Mouse (Mus musculus) mouse trophoblast stem cell (cell line): ENCODE measurements around the gene Plekhs1.
"Not testable (repeated sequence)": the region's sequence is repeated elsewhere in the genome, so short reads cannot be mapped to it uniquely, and the experiment has no call there.

Experiments
- in situ Hi-C, 2 experiments: fragments of 300-500 bp; cut with MseI, MboI; formaldehyde crosslinking; loops; 2 replicates in 1 of 2; 3 replicates in 1 of 2; pipeline ENCODE4 v1.15.1; 2025

Gene Plekhs1

DNA sequence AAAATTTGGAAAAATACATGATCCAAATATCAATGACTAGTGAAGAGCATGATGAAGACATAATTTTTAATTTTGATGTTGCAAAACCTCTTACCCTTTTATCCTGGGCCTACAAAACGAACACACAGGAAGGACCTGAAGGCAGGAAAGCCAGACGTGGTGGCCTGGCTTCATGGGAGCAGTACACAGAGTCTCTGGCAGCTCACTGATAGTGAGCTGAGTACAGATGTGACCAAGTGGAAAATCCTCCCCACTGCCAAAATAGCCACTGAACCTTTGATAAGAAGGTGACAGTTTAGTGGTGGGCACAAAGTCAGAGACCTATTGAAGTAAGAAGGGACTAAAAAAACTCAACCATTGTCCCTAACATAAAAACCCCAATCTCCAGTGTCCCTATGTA, 52.1 kb downstream of the Plekhs1 start:
- in situ Hi-C loops, result not testable (repeated sequence)

DNA sequence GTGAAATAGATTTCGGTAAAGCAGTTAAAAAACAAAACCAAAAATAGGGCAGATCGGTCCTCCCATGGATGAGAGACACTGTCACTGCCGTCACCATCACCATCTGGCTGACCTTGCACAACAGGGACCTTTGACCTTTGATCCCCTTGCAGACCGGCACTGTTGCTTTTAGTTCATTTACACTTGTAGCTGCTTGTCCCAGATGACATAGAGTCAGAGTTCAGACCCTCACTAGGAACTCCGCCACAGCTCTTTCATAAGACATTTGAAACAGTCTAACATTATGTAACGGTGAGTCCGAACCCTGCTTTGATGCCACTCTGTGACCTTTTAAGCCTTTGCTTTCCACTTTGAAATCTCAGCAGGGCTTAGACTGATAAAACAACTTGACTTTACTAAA, 58.0 kb downstream of the Plekhs1 start:
- in situ Hi-C loops, result not testable (repeated sequence)

DNA sequence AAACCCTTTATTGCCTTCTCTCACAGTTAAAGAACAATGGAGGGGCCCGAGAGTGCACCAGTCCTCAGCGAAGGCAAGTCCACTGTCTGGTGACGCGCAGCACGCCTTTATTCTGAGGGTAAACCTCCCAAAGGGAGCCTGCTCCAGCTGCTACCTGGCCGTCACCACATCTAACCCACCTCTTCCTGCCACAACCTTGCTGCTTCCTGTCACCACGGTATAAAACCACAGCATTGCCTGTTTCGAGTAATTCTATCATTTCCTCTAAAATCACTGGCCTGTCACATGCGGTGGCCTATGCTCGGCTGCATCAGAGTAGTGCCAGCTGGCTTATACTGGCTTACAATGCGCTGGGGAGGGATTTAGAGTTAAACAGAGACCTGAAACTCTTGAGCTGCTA, 69.1 kb downstream of the Plekhs1 start:
- in situ Hi-C loops, result not testable (repeated sequence)

DNA sequence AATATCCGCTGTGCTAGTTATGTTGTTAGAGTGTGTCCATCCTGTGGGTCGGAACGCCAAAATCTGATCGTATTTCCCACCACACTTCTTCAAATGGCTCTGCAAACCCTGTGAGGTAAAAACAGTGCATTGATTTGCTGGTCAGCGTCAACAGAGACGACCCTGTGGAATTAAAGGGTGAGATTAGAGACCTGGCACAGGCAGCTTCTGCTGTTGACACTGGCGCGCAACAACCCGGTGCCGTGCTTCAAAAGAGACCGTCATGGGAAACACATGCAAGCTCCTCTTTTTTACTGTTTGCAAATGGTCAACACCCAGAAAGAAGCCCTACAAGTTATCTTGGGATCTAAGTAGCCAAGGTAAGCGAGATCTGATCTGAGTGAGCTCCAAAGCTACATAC, 69.8 kb downstream of the Plekhs1 start:
- in situ Hi-C loops, result no loop called here

DNA sequence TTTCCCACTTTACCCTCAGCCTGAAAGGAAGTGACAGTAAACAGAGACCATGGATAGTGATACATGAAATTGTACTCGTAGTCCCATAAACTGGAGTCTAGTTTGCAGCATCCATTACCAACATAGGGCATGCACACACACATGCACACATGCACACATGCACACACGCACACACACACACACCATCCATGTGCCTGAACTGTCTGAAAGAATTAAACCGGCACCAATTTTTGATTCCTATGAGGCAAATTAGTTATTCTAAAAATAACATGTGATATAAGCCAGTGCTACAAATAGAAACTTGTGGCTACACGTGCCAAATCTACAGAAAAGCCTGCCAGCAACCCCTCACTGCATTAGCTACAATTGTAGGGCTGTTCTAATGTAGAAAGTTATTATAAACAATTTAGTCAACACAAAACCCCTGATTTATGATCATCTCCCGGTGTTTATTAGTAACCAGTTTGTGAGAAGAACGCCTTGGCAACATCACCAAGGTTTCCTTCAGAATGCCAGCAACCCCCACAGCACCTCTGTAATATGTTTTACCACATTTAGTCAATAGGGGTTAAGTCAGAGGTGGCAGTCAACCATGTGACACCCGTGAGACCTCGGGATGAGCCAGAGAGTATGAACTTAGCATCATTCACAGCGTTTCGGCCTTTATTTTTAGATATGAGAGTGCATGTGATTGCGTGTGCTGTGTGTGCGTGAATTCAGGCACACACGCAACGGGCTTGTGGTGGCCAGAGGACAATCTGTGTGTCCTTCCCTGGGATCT, 72.0 kb downstream of the Plekhs1 start:
- in situ Hi-C loops, result no loop called here

DNA sequence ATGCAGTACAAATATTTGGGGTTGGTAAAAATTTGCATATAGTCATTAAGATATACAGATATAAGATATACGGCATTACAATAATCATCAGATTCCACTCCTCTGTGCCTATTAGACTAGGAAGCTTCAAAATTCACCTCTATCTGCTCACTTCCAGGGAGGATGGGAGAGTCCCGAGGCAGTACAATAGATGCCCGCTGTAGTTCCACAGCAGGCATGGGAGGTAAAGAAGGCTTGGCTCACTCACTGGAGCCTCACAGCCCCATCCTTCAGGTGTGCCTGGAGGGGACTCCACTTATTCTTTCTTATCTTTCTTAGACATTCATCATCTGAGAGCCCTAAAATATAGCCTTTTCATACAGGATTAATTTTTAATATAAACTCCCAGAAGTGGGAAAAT, 72.9 kb downstream of the Plekhs1 start:
- in situ Hi-C loops, result no loop called here

DNA sequence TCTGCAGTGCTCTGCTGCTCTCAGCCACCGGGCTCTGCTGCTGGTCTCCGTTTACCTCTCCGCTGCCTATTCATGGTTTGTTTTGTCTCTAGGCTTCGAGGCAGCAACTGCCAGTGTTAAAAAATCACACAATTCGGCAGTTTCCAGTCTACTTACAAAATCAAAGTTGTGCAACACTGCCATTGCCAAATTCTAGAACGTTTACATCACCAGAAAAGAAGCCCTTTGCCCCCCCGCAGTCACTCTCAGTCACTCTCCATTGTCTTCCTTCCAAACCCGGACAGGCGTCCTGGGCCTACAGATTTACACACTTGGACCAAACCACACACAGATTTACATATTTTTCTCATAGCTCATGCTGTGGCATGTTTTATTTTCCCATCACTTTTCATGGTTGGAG, 73.6 kb downstream of the Plekhs1 start:
- in situ Hi-C loops, result no loop called here

DNA sequence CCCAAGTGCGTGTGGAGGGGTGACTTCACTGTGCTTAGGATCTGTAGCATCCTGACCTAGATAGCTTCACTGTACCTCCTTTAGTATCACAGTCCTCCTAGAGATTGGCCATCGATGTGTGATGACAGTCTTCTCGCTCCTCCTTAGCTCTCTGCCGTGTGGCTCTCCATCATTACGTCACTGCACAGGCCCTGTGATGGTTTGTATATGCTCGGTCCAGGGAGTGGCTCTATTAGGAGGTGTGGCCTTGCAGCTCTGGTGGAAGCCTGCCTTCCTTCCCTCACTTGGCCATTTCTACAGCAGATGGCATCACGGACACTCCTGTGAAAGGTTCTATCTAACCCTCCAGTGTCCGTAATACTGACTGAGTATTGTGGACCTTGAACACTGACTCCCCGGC, 74.3 kb downstream of the Plekhs1 start:
- in situ Hi-C loops, result no loop called here
